Mouse (Mus musculus): ENCODE measurements around the gene Wfdc1. TPM values are rescaled to one million over a fixed set of nuclear protein-coding genes. Genes with fewer than 3 reads are reported as not detected.

The Wfdc1 gene
- polyA plus RNA-seq, 1 experiment: 18.2 TPM

- no peak for DNase-seq (ENCODE audit: extremely low spot score in 1 of 2, low spot score in 1 of 2)
These were observed 58.4 kb downstream of the Wfdc1 start for GRCm38 (mm10) chr8:119724596-119724995.

DNA sequence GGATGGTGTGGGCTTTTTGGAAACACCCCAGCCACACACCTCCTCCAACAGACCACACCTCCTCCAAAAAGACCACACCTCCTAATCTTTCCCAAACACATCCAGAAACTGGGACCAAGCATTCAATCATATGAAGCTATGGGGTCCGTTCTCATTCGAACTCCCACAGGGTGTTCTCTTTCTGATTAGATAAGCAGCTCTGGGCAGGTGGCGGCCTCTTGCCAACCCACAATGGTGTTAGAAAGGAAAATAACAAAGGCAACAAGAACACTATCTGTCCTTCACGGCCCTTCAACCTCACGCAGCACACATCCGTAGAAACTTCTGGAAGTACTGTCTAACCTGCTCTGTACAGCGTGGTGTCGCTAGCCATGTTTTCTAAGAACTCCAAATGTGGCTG, 60.9 kb downstream of the Wfdc1 start:
- no peak for DNase-seq (ENCODE audit: extremely low spot score in 1 of 2, low spot score in 1 of 2)

- DNase-seq (ENCODE audit: extremely low spot score in 1 of 2, low spot score in 1 of 2): no peak
These were observed 62.3 kb downstream of the Wfdc1 start for GRCm38 (mm10) chr8:119728351-119728895.

DNA sequence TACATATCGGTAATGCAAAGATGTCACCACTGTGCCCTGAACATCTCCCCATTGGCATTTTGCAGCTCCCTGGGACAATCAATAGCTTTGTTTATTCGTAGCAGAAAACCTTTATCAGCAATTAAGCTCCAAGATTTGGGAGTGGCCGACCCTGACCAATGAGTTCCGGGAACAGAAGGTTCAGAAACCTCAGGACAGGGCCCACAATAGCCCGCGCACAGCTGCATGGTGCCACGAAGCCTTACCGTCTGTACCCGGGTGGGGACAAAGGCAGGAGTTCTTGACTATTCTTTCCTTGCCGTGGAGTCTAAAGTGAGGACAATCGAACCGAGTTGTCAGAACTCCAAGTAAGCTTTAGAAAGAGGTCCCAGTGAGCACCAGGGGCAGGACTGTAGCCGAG, 65.9 kb downstream of the Wfdc1 start:
- no peak for DNase-seq (ENCODE audit: extremely low spot score in 1 of 2, low spot score in 1 of 2)

GRCm38 (mm10) chr8:119736348-119736917, 70.3 kb downstream of the Wfdc1 start:
- no peak for DNase-seq (ENCODE audit: extremely low spot score in 1 of 2, low spot score in 1 of 2)

- no peak for DNase-seq (ENCODE audit: extremely low spot score in 1 of 2, low spot score in 1 of 2)
These were observed 71.1 kb downstream of the Wfdc1 start for GRCm38 (mm10) chr8:119737093-119737900.

Other genes with a start within 250 kb of the Wfdc1 start
- gene Osgin1, start 232.2 kb upstream of the Wfdc1 start, polyA plus RNA-seq (2012; rRNA removed): 1.7 and 1.8 TPM in 2 replicates
- gene Necab2, start 219.6 kb upstream of the Wfdc1 start, polyA plus RNA-seq (2012; rRNA removed): 62.7 and 68.0 TPM in 2 replicates
- gene Slc38a8, start 164.7 kb upstream of the Wfdc1 start, polyA plus RNA-seq (2012; rRNA removed): 0.72 and 0.88 TPM in 2 replicates
- gene Mbtps1, start 107.6 kb upstream of the Wfdc1 start, polyA plus RNA-seq (2012; rRNA removed): 65.4 and 70.7 TPM in 2 replicates
- 36.3 and 38.5 TPM in 2 replicates for gene Hsdl1, start 91.2 kb upstream of the Wfdc1 start, polyA plus RNA-seq (2012; rRNA removed)
- 0.15 and 0.18 TPM in 2 replicates for gene Dnaaf1, start 91.1 kb upstream of the Wfdc1 start, polyA plus RNA-seq (2012; rRNA removed)
- gene Taf1c, start 61.1 kb upstream of the Wfdc1 start, polyA plus RNA-seq (2012; rRNA removed): 15.3 and 16.3 TPM in 2 replicates
- gene Adad2, start 53.6 kb upstream of the Wfdc1 start, polyA plus RNA-seq (2012; rRNA removed): 0.08 TPM in 1 of 2 replicates, not detected in the other
- 3.1 and 4.9 TPM in 2 replicates for gene Kcng4, start 30.7 kb upstream of the Wfdc1 start, polyA plus RNA-seq (2012; rRNA removed)
- 0.69 and 0.98 TPM in 2 replicates for gene Atp2c2, start 33.6 kb downstream of the Wfdc1 start, polyA plus RNA-seq (2012; rRNA removed)
- 12.1 and 12.7 TPM in 2 replicates for gene Tldc1, start 112.1 kb downstream of the Wfdc1 start, polyA plus RNA-seq (2012; rRNA removed)
- 108 and 119 TPM in 2 replicates for gene Cotl1, start 174.2 kb downstream of the Wfdc1 start, polyA plus RNA-seq (2012; rRNA removed)
- 9.5 and 10.2 TPM in 2 replicates for gene Klhl36, start 195.9 kb downstream of the Wfdc1 start, polyA plus RNA-seq (2012; rRNA removed)
- 86.8 and 98.2 TPM in 2 replicates for gene Usp10, start 244.0 kb downstream of the Wfdc1 start, polyA plus RNA-seq (2012; rRNA removed)
- 15.5 and 22.2 TPM in 2 replicates for gene Gm20388, start 244.5 kb downstream of the Wfdc1 start, polyA plus RNA-seq (2012; rRNA removed)

Measured in frontal cortex, adult 2 months (tissue).